Mouse (Mus musculus) cerebellum, adult 2 months (tissue): ENCODE measurements around the gene Arid2.

Source experiments
- CTCF ChIP-seq: fragments of 200-500 bp; IDR thresholded peaks from 2 replicates; pipeline ENCODE4 v1.5.1; 2011; ENCODE audit warnings: low read depth, mild to moderate bottlenecking, control low read depth, low read length, moderate library complexity, borderline replicate concordance; ENCODE audit not compliant: insufficient read depth
- POLR2A ChIP-seq: fragments of 200-500 bp; IDR thresholded peaks from 2 replicates; pipeline ENCODE4 v1.6.1; 2011; ENCODE audit warnings: low read length, control low read depth, borderline replicate concordance; ENCODE audit not compliant: insufficient read depth

GRCm38 (mm10) chr15:96358871-96359270 is 71.6 kb downstream of the Arid2 start:
- TF ChIP-seq POLR2A (no peak), CTCF (no peak)
